Mouse (Mus musculus): Measurements from ENCODE around the gene Ablim1.

Gene Ablim1

DNA sequence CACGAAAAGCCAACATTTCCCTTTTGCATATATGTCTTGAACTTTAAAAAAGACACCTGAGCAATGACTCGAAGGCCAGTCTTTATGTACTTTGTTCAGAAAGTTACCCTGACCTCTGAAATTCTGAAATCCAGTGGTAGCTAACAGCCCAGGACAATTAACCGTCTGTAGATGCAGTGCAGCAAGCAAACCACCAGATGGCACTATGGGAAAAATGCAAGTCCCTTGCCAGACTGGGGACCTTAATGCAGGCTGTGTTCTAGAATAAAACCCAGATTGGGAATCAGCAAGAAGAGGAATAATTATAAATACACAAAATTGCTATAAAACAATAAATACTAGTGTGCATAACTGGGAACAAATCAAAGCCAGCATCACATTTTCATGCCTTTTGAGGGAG lies 248.4 kb downstream of the Ablim1 start:
- DNase-seq (ENCODE audit: low read depth), result peak; percentile 37

DNA sequence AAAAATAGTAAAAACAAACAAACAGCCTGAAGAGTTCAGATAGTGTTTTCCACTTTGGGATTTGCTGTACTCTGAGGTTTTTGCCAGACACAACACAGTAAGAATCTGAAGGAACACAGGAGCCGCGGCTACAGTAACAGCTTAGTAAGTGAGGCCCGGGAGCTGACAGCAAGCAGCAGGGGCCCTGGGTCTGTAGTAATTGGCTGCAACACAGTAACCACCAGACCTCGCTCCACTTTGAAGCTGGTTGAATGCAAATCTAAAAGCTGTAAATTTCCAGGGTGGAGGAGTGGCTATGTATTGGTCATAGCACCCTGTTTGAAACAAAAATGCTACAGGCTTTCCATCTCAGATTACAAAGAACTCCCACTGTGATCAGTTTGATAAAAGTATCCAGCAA lies 252.0 kb downstream of the Ablim1 start:
- no peak for DNase-seq (ENCODE audit: low read depth)

DNA sequence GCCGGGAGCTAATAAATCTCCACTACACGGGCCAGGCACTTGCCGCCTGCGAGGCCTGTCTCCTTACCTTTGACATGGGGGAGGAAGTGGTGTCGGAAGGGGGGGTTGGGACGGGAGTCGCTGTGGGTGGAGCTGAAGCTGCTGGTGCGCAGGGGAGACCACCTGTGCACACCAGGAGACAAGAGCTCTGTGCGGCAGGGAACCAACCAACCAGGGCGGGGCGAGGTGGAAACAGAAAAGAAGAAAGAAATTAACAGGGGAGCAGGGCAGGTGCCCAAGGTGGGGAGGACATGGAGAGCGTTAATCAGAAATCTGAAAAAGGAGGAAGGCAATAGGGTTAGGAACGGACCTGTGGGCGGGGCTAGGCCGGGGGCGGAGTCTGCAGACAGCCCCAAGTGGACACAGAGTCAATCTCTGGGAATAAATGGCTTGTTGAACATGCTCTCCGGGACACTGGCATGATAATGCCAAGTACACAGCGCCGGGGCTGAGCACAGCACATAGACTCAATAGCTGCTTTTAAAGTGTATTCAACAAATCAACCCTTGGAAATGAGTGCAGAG lies 255.6 kb downstream of the Ablim1 start:
- no peak for DNase-seq (ENCODE audit: low read depth)

DNA sequence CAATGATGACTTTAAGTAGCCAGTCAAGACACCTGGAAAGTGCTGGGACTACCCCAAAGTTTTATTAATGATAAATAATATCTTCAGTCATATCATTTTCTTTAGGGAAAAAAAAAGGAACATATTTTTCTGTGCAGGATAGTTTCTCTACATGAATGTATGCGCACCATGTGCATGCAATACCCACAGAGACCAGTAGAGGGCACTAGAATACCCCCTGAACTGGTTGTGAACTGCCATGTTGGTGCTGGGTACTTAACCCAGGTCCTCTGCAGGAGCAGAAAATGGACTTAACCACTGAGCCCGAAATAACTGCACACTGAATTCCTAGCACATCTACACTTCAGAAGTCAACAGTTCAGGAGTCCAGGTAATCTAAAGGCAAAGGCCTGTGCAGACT lies 257.2 kb downstream of the Ablim1 start:
- no peak for DNase-seq (ENCODE audit: low read depth)

DNA sequence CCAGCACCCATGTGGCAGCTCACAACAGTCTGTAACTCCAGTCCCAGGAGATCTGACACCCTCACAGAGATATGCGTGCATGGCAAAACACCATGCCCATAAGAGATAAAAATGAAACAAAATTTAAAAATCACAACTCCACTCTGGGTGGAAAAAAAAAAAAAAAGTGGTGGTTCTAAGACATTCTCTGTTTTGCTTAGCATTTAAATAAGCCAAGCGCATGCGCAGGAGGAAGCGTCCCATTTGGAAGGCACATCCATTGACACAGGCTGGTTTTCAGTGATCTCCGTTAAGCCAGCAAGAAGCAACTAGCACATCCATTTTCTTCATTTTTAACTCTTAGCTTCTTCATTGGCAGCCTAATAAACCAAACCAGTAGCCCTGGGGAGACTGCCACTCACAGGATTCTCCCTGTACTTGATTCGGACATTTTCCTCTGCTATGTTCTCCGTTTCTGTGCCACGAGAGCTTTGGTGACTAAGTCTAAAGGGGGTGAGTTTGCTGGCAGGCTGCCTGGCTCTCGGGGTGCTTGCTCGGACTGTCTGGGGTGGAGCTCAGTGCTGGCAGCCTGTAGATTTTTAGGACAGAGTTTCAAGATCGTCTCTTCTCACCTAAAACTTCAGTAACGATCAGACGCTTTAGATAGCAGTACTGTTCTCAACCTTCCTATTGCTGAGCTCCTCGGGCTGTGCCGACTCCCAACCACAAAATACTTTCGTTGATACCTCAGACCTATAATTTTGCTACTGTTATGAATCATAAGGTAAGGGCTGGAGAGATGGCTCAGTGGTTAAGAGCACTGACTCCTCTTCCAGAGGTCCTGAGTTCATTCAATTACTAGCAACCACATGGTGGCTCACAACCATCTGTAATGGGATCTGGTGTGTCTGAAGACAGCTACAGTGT lies 259.3 kb downstream of the Ablim1 start:
- no peak for DNase-seq (ENCODE audit: low read depth)

DNA sequence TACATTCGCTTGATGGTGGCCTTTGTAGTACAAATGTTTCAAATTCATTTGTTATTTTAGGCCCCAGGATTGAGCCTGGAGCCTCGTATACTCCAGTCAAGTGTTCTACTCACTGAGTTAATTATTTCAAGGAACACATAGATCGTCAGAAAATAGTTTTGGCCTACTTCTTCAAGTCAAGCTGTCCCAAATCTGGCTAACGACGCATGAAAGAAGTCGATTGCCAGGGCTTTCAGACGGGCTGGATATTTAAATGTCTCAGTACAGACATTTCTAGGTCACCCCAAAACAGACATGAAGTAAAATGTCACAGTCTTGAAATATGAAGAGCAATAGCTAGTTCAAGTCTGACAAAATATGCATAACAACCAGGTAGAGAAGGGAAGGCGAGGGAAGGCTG lies 261.8 kb downstream of the Ablim1 start:
- no peak for DNase-seq (ENCODE audit: low read depth)

DNA sequence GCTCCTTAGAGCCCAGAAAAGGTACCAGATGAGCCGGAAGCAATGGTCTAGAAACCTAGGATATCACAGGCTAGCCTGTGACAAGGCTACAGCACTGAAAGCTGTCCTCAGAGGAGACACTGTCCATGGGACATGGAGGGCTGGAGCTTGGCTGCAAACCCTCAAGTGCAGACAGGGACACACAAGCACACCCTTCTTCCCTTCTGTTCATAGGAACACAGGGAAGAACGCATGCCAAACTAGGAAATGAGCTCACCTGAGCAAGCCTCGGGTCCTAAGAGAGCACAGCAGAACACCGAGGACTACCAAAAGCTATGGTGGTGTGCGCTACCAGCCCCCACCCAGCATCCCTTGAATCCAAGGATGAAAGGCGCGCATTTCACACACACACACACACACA lies 262.7 kb downstream of the Ablim1 start:
- no peak for DNase-seq (ENCODE audit: low read depth)

DNA sequence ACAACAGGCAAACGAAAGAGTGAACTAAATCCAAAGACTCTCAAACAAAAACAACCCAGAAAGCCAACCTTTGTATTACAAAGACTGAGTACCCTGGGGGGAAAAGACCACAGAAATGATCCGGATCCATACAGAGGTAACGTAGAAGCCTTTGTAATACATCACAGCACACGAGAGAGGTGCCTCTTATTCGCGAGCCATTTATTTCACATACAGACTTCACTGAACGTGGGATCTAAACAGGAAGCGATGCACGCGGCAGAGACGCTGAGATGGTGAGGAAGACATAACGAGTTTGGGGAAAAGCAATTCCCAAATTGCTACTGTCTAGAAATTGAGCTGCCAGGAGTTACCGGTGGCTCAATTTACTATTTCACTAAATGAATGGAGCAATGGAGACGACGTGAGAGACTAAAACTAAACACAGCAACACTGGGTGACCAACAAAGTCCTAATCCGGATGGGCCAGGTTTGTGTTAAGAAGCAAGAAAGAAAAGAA lies 265.1 kb downstream of the Ablim1 start:
- DNase-seq (ENCODE audit: low read depth), result no peak

DNA sequence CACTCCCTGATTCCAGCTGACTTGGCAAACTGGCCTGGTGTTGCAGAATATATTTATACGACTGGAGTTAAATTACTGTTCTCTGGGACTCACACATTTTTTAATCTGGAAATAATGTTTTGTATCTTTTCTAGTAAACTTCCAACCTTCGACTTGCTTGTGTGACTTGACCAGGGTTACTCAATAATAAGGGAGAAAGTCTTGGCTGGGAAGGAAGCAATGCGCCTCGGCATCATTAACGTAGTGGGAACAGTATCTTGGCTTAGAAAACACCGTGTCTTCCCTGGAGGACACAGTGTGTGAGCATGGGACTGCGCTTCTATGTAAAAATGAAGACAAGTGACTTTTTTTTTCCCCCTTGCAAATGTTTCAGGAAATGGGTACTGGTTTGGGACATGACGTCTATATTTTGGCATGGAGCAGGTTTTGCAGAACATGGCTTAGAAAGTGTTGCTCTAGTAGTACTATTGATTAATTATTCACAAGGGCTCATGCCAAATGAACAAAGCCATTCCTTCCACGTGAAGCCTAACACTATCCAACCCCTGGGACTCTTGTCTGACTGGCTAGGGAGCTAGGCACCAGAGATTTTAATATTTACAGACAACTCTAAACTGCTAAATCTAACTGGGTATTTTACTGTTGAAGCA lies 266.9 kb downstream of the Ablim1 start:
- DNase-seq (ENCODE audit: low read depth), result no peak

DNA sequence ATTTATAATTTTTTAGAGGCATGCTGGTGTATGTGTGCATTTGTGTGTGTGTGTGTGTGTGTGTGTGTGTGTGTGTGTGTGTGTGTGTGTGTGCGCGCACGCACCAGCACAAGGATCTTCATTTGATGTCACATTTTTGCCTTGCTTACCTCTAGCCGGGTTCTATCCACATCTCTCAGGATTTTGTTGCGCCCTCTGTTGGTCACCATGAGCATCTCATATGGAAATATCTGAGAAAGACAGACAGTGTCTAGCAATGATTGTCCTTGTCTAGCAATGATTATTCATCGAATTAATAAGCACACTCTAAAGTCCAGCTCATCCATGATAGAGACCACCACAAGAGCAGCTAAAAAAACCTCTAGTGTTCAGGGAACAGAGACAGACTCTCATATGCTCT lies 275.5 kb downstream of the Ablim1 start:
- peak; percentile 14 for DNase-seq (ENCODE audit: low read depth)

DNA sequence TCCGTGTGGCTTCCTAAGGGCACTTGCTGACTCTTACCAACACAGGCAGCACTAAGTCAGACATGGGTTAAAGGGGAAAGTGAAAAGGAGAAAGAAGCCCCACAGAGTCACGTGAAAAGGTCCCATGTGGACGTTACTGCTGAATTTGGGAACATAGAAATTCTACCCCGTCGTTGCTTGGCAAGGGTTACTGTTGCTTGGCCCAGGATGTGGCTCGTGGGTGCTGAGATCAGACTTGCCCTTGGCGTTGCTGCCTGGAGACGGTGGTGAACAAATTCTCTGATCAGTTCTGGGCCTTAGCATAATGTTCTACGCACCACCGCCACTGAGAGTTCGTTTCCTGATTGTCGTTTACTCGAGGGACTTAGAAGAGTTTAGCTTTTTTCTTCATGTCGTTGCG lies 277.9 kb downstream of the Ablim1 start:
- DNase-seq (ENCODE audit: low read depth), result no peak

DNA sequence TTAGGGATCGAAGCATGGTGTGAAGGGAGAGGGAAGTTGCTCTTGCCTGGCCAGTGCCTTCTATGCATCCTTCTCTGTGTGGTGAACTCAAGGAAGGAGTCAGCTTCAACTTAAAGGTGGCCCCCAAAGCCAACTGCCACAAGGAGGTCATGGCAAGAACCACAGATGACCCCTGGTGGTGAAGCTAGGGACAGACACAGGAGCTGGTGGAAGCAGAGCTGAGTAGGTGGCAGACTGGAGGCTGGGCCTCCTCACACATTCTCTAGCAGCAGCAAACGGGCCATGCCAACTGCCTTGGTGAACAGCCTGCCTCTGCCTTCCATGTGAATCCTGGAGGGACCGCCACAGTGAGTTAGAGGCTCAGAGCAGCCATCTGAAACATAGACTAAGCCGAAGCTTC lies 283.1 kb downstream of the Ablim1 start:
- peak; percentile 30 for DNase-seq (ENCODE audit: low read depth)

DNA sequence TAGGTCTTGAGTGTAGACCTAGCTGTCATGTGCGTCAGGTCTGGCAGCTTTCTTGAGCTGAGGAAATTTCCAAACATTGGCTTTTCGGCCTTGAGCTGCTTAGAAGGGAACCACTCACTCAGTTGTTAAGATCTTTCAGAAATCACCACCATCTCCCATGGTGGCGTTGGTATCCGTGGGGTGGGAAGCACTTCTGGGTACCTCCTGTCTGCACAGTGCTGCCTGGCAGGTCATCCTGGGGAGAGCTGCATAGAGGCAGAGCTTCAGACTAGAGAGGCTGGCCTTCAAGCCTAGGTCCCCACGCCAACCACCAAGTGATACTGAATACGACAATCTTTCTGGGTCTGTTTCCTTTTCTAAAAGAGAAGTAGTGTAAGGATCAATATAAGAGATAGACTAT lies 285.3 kb downstream of the Ablim1 start:
- no peak for DNase-seq (ENCODE audit: low read depth)

DNA sequence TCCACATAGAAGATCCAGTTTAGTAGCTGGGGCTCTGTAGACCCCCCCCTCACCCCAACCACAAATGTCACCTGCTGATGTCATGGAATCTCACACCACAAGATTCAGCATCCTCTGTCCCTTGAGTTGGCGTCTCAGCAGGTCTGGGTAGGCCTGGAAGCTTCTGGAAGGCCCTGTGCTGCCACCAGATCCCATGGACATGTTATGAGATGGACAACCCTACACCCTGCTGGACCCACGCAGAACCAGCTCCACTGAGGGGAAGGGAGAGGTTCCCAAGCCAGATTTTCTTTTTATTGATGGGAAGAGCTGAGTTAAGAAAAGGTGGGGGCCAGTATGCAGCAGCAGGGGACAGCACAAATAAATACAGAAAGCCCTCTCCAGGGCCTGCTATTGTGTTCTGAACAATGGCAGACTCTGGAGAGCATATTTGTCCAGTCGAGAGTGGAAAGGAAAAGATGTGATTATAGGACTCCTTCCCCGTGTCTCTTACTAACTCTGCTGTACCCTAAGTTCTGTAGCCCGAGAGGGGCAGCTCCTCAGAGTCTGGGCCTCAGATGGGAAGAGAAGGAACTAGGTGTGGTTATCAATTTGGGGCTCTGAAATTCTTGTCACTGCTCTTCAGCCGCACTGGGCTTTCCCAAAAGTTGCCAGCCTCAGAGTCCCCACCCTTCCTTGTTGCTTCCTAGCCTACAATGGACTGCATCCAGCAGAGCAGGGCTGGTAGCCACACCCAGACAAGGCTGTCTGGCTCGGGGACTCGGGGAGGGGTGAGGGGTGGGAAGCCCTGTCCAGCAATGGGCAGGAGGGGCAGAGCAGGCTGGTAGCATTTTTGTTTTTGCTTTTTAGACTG lies 286.2 kb downstream of the Ablim1 start:
- DNase-seq (ENCODE audit: low read depth), result no peak

DNA sequence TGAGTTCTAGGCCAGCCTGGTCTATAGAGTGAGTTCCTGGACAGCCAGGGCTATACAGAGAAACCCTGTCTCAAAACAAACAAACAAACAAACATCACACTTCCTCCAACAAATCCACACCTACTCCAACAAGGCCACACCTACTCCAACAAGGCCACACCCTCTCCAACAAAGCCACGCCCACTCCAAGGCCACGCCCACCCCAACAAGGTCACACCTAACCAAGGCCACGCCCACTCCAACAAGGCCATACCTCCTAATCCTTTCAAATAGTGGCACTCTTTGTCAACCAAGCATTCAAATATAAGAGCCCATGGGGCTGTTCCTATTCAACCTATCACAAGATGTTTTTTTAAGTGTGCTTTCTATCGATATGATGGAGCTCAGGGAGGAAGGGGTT lies 288.2 kb downstream of the Ablim1 start:
- no peak for DNase-seq (ENCODE audit: low read depth)

DNA sequence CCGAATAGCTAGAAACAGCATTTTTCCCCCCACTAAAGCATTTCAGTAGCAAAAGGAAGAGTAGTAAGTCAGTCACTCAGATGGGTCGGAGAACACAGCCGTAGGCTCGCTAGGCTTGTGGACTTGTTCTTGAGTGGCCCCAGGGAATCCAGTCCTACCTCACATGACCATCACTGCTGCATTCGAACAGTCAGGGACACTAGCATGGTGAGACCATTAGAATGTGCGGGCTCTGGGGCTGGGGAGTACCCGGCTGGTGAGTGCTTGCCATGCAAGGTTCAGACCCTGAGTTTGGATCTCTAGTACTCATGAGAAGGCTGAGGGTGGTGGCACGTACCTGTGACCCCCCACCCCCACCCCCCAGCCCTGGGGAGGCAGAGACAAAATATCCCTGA lies 296.9 kb downstream of the Ablim1 start:
- DNase-seq (ENCODE audit: low read depth), result no peak

DNA sequence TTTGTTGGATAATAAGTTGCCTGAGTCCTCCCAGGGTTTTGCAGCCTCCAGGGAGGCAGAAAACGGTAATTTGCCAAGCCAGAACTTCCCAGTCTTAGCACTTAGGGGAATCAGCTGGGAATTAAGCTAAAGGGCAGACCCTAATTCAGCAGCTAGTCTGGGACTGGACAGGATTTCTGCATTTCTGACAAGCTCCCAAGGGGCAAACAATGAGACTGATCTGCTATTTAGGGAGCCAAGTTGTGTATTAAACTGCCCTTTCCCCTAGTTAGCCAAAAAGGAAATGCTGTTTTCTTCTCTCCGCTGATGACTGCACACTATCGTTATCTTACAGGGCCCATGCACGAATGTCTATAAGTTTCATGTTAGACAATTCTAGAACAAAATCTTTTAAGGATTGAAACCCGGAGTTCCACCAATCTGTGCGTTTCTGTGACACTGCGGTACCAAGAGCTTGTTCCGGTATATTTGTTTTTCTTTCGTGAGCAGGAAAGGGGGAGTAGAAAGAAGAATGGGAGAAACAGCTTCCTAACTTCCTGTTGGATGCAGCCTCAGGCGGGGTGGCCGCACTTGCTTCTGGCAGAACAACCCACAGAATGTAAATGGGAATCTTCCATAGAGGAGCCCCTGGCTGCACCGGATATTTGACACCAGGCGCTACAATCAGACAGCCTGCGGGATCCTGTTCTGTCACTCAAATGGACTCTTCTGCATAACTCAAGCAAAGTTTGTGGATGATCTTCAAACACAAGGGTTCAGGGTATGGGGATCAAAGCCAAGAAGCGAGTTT lies 297.5 kb downstream of the Ablim1 start:
- no peak for DNase-seq (ENCODE audit: low read depth)

DNA sequence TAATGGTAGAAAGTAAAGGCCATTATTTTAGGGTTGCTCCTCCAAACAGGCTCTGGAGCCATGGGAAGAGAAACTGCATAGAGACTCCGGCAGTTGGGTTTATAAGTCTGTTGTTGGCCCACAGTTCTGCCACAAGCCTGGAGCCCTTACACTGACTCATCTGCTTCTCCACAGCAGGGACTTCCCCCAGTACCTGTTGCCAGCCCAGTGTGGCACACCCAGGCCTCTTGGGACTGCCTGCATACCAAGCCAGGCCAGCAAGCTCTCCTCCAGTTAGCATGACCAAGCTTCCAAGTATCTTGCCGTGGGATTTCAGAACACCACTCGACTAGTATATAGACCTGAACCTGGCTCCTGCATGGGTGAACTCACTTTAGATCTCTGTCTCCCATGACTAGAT lies 299.9 kb downstream of the Ablim1 start:
- no peak for DNase-seq (ENCODE audit: low read depth)

DNA sequence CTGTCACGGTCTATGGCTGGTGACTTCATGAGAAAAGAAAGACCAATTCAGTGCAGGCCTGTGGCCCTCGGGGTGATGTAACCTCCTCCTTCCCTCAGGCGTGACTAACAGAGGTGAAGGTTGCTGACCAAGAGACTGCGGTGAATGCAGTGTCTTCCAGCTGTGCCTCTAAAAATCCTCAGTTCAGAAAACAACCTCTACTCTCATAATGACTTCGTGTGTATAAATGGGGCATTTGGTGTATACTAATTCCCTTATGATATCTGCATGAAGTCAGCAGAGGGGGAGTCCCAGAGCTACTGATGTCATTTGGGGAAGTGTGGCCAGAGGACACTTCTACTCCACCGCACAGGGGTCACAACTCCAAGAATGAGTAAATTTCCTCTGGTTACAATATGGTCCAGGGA lies 301.4 kb downstream of the Ablim1 start:
- peak; percentile 3 for DNase-seq (ENCODE audit: low read depth)

DNA sequence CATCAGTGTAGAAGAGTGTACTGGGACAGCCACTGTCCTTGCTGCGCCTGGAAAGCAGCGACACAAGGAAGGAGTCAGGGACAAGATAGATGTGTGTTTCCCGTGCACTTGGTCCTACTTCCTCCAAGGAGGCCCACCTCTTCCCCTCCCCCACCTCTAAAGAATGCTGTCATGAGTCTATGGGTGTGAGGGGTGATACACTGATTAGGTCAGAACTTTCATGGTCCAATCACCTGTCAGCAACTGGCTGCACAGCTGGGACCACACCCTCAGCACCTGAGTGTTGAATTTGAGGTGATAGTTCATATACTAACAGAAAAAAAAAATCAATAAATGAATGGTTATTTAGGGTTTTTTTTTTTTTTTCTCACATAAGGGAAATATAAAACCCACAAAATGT lies 302.7 kb downstream of the Ablim1 start:
- DNase-seq (ENCODE audit: low read depth), result no peak

DNA sequence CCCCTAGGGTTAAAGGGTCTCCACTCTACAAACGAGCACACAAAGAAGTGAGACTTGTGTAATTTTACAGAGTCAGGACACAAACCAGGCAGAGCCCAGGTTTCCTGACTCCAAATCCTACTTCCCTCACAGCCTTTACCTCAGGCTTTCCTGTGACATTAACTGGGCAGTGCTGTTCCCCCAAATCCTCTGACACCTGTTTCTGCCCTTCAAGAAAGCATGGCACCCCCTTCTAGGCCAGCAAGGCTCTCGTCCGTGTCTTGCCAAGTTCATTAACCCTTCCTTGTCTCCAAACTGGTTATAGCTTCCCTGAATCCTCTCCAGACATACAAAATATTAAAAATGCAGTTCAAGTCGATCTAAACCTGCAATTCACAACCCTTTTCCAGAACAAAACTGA lies 304.7 kb downstream of the Ablim1 start:
- DNase-seq (ENCODE audit: low read depth), result no peak

Data from c-Kit-positive CD71-negative TER-119-negative erythroid progenitor cells, embryonic 14.5 days (primary cell).